Mouse (Mus musculus) granulocyte monocyte progenitor cell, adult 5-6 weeks (primary cell): ENCODE measurements around the gene Tas2r113. TPM values are rescaled to one million over a fixed set of nuclear protein-coding genes. Genes with fewer than 3 reads are reported as not detected.
"Not testable (repeated sequence)": the region's sequence is repeated elsewhere in the genome, so short reads cannot be mapped to it uniquely, and the experiment has no call there.

Experiments used
- ATAC-seq: replicated peaks from 2 replicates; pipeline ENCODE4 v1.8.0; 2016; ENCODE audit warnings: mild to moderate bottlenecking, moderate TSS enrichment, inconsistent platforms; ENCODE audit not compliant: poor library complexity, severe bottlenecking
- total RNA-seq, 2 experiments: library from RNA; stranded (forward) in 1 of 2; stranded (reverse) in 1 of 2; fragments of 200-712, 200-1000 nt in 1 of 2; fragments of >200 nt in 1 of 2; fragmentation: Nextera tagmentation in 1 of 2; gene quantifications; 2 replicates each; pipeline ENCODE4 v1.2.3; 2014 to 2017

The Tas2r113 gene
- not detected in 2 replicates for total RNA-seq (2014; fragmentation: Nextera tagmentation)
- total RNA-seq (2017), result not detected in 2 replicates

DNA sequence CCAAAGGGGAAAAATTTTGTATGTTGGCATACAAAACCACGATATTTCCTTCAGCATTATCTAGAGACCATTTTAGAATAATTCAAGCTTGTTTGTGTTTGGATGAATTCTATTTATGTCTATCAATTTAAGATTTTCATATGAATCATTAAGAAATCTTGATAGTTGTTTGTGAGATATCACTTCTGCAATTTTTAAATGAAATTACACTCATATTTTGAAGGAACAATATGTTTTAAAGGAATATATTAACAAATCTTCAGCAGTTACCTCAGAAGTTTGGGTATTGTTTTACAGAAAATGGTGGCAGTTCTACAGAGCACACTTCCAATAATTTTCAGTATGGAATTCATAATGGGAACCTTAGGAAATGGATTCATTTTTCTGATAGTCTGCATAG is at the start of gene Tas2r113:
Gene Tas2r113, plus strand, starts transcription at position 301 of the 400 bp plus-strand sequence.
- no peak for ATAC-seq

DNA sequence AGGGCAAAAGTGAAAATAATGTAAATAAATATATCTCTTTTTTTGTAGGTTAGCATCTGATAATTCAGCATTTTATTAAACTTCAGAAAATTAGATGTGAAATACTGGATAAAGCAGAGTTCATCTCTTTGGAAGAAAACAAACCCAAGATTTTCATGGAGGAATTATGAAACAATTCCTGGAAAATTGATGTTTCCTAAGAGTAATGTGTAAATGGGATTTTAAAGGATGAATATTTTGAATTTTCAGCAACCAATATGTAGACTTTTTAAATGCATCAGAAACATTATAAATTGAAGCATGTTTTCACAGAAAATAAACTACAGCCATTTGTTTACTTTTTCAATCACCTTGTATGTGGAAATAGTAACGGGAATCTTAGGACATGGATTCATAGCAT is 46.0 kb upstream of the Tas2r113 start, which contains the start of gene Tas2r123:
Gene Tas2r123, plus strand, starts transcription at position 301 of the 400 bp plus-strand sequence.
- ATAC-seq, result no peak

DNA sequence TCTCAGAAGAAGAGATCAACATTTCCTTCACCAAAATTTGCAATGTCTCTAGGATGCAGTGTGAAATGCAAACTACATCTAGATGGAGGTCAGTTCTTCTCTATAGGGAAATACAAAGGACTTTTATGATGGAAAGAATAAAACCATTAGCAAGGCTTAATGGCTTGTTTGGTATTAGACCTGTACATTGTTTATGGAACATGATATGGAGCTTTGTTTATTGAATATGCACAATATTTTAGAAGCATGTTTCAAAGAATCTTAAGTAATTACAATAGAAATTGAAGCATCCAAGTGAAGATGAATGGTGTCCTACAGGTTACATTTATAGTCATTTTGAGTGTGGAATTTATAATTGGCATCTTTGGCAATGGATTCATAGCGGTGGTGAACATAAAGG is 37.7 kb upstream of the Tas2r113 start, which contains the start of gene Tas2r116:
Gene Tas2r116, plus strand, starts transcription at position 301 of the 400 bp plus-strand sequence.
- no peak for ATAC-seq

DNA sequence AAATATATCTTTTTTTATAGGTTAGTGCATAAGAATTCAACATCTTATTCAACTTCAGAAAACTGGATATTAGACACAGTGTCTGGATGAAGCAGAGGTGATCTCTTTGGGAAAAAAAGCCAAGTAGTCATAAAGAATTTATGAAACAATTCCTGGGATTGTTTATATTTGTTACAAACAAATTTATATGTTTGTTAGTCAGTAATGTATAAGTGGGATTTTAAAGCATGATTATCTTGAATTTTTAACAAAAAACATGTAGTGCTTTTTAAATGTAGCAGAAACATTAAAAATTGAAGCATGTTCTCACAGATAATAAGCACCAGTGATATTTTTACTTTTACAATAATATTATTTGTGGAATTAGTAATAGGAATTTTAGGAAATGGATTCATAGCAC is 25.1 kb upstream of the Tas2r113 start, which contains the start of gene Tas2r110:
Gene Tas2r110, plus strand, starts transcription at position 301 of the 400 bp plus-strand sequence.
- ATAC-seq, result no peak

DNA sequence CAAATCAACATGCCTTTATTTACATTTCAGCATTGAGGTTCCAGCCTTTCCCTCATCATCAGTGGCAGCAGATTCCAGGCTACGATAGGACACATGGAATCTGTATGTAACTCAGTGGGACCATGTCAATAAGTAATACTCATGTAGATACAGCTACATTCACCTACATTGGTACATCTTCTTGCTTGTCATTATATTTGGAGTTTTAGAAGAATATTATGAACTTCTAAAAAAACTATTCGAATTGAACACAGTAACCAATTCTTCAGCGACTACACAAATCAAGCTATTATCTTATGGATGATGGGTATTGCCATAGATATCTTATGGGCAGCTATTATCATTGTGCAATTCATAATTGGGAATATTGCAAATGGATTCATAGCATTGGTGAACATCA is 16.5 kb downstream of the Tas2r113 start, which contains the start of gene Tas2r125:
Gene Tas2r125, plus strand, starts transcription at position 301 of the 400 bp plus-strand sequence.
- no peak for ATAC-seq

DNA sequence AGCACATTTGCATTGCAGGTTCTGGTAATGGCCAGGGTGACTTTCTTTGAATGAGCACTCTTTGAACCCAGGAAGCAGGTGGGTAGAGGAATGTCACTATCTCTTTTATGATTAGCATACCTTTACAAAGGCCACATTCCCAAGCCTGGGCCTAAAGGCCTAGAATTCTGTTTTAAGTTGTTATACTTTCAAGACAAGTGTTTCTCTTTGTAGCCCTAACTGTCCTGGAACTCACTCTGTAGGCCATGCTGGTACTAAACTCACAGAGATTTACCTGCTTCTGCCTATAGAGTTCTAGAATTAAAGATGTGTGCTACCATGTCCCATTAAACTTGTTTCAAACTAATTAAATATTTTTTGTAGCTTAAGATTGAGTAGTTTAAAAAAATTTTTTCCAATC is 48.6 kb downstream of the Tas2r113 start:
- ATAC-seq, result not testable (repeated sequence)

Other genes starting within 250 kb of the Tas2r113 start
- not detected in 2 replicates for gene A630073D07Rik, start 241.5 kb upstream of the Tas2r113 start, total RNA-seq (2014; fragmentation: Nextera tagmentation)
- not detected in 2 replicates for gene A630073D07Rik, start 241.5 kb upstream of the Tas2r113 start, total RNA-seq (2017)
- gene Tas2r120, start 236.1 kb upstream of the Tas2r113 start, total RNA-seq (2014; fragmentation: Nextera tagmentation), result not detected in 2 replicates
- not detected in 2 replicates for gene Tas2r120, start 236.1 kb upstream of the Tas2r113 start, total RNA-seq (2017)
- not detected in 2 replicates for gene Tas2r121, start 192.0 kb upstream of the Tas2r113 start, total RNA-seq (2014; fragmentation: Nextera tagmentation)
- gene Tas2r121, start 192.0 kb upstream of the Tas2r113 start, total RNA-seq (2017), result not detected in 2 replicates
- not detected in 2 replicates for gene Tas2r122, start 181.1 kb upstream of the Tas2r113 start, total RNA-seq (2014; fragmentation: Nextera tagmentation)
- gene Tas2r122, start 181.1 kb upstream of the Tas2r113 start, total RNA-seq (2017), result not detected in 2 replicates
- not detected in 2 replicates for gene Tas2r115, start 155.0 kb upstream of the Tas2r113 start, total RNA-seq (2014; fragmentation: Nextera tagmentation)
- gene Tas2r115, start 155.0 kb upstream of the Tas2r113 start, total RNA-seq (2017), result not detected in 2 replicates
- gene Tas2r124, start 138.3 kb upstream of the Tas2r113 start, total RNA-seq (2014; fragmentation: Nextera tagmentation), result not detected in 2 replicates
- gene Tas2r124, start 138.3 kb upstream of the Tas2r113 start, total RNA-seq (2017), result not detected in 2 replicates
- gene Tas2r102, start 130.9 kb upstream of the Tas2r113 start, total RNA-seq (2014; fragmentation: Nextera tagmentation), result not detected in 2 replicates
- gene Tas2r102, start 130.9 kb upstream of the Tas2r113 start, total RNA-seq (2017), result not detected in 2 replicates
- not detected in 2 replicates for gene Tas2r136, start 114.8 kb upstream of the Tas2r113 start, total RNA-seq (2014; fragmentation: Nextera tagmentation)
- not detected in 2 replicates for gene Tas2r136, start 114.8 kb upstream of the Tas2r113 start, total RNA-seq (2017)
- not detected in 2 replicates for gene Tas2r117, start 90.2 kb upstream of the Tas2r113 start, total RNA-seq (2014; fragmentation: Nextera tagmentation)
- not detected in 2 replicates for gene Tas2r117, start 90.2 kb upstream of the Tas2r113 start, total RNA-seq (2017)
- gene Tas2r123, start 45.9 kb upstream of the Tas2r113 start, total RNA-seq (2014; fragmentation: Nextera tagmentation), result not detected in 2 replicates
- not detected in 2 replicates for gene Tas2r123, start 45.9 kb upstream of the Tas2r113 start, total RNA-seq (2017)
- not detected in 2 replicates for gene Tas2r116, start 37.6 kb upstream of the Tas2r113 start, total RNA-seq (2014; fragmentation: Nextera tagmentation)
- gene Tas2r116, start 37.6 kb upstream of the Tas2r113 start, total RNA-seq (2017), result not detected in 2 replicates
- not detected in 2 replicates for gene Tas2r110, start 25.0 kb upstream of the Tas2r113 start, total RNA-seq (2014; fragmentation: Nextera tagmentation)
- not detected in 2 replicates for gene Tas2r110, start 25.0 kb upstream of the Tas2r113 start, total RNA-seq (2017)
- not detected in 2 replicates for gene Tas2r125, start 16.6 kb downstream of the Tas2r113 start, total RNA-seq (2014; fragmentation: Nextera tagmentation)
- not detected in 2 replicates for gene Tas2r125, start 16.6 kb downstream of the Tas2r113 start, total RNA-seq (2017)
- gene Tas2r129, start 58.1 kb downstream of the Tas2r113 start, total RNA-seq (2014; fragmentation: Nextera tagmentation), result not detected in 2 replicates
- not detected in 2 replicates for gene Tas2r129, start 58.1 kb downstream of the Tas2r113 start, total RNA-seq (2017)
- not detected in 2 replicates for gene Tas2r131, start 64.9 kb downstream of the Tas2r113 start, total RNA-seq (2014; fragmentation: Nextera tagmentation)
- gene Tas2r131, start 64.9 kb downstream of the Tas2r113 start, total RNA-seq (2017), result not detected in 2 replicates
- gene Tas2r109, start 88.0 kb downstream of the Tas2r113 start, total RNA-seq (2014; fragmentation: Nextera tagmentation), result not detected in 2 replicates
- not detected in 2 replicates for gene Tas2r109, start 88.0 kb downstream of the Tas2r113 start, total RNA-seq (2017)
- not detected in 2 replicates for gene Tas2r103, start 144.1 kb downstream of the Tas2r113 start, total RNA-seq (2014; fragmentation: Nextera tagmentation)
- not detected in 2 replicates for gene Tas2r103, start 144.1 kb downstream of the Tas2r113 start, total RNA-seq (2017)
- gene Tas2r140, start 162.8 kb downstream of the Tas2r113 start, total RNA-seq (2014; fragmentation: Nextera tagmentation), result not detected in 2 replicates
- gene Tas2r140, start 162.8 kb downstream of the Tas2r113 start, total RNA-seq (2017), result not detected in 2 replicates
- gene Smim10l1, start 211.9 kb downstream of the Tas2r113 start, total RNA-seq (2014; fragmentation: Nextera tagmentation), result 31.7 and 42.5 TPM in 2 replicates
- gene Smim10l1, start 211.9 kb downstream of the Tas2r113 start, total RNA-seq (2017), result 74.2 and 88.5 TPM in 2 replicates